Mouse (Mus musculus) kidney, postnatal 14 days (tissue): ENCODE measurements around the gene Apex2.

ENCODE experiments used
- DNase-seq: peaks from one replicate; pipeline ENCODE4 v3.0.0; 2022; ENCODE audit warnings: mixed read lengths

Gene Apex2

GRCm38 (mm10) chrX:150589696-150590095, at the start of gene Apex2:
TSS of gene Apex2 (minus strand) at chrX:150589868.
- DNase-seq: no peak

- no peak for DNase-seq
Observed at GRCm38 (mm10) chrX:150636421-150636820, 46.8 kb upstream of the Apex2 start.

- DNase-seq: no peak
Observed at GRCm38 (mm10) chrX:150598882-150599281, 9.2 kb upstream of the Apex2 start.

- DNase-seq: no peak
Observed at GRCm38 (mm10) chrX:150595016-150595760, 5.5 kb upstream of the Apex2 start.

GRCm38 (mm10) chrX:150594176-150594575, 4.5 kb upstream of the Apex2 start:
- DNase-seq: no peak

- no peak for DNase-seq
Observed at GRCm38 (mm10) chrX:150593266-150594035, 3.8 kb upstream of the Apex2 start.

GRCm38 (mm10) chrX:150588023-150588764, 1.5 kb downstream of the Apex2 start, which contains the start of gene Pfkfb1:
TSS of gene Pfkfb1 (plus strand) at chrX:150588229.
- peak; percentile 86 for DNase-seq

GRCm38 (mm10) chrX:150585116-150585515, 4.6 kb downstream of the Apex2 start:
- peak; percentile 33 for DNase-seq

- DNase-seq: no peak
Observed at GRCm38 (mm10) chrX:150581921-150582320, 7.7 kb downstream of the Apex2 start.

- DNase-seq: no peak
Observed at GRCm38 (mm10) chrX:150564644-150565357, 24.9 kb downstream of the Apex2 start.

- no peak for DNase-seq
Observed at GRCm38 (mm10) chrX:150554032-150554431, 35.6 kb downstream of the Apex2 start.

- no peak for DNase-seq
Observed at GRCm38 (mm10) chrX:150551986-150552385, 37.7 kb downstream of the Apex2 start.

- DNase-seq: no peak
Observed at GRCm38 (mm10) chrX:150549639-150550038, 40.0 kb downstream of the Apex2 start.

GRCm38 (mm10) chrX:150547239-150547638, 42.4 kb downstream of the Apex2 start, which contains the start of gene Alas2:
TSS of gene Alas2 (plus strand) at chrX:150547375.
- no peak for DNase-seq

GRCm38 (mm10) chrX:150541684-150542083, 48.0 kb downstream of the Apex2 start:
- no peak for DNase-seq

- no peak for DNase-seq
Observed at GRCm38 (mm10) chrX:150540111-150540510, 49.6 kb downstream of the Apex2 start.

- no peak for DNase-seq
Observed at GRCm38 (mm10) chrX:150516477-150516876, 73.2 kb downstream of the Apex2 start.

- no peak for DNase-seq
Observed at GRCm38 (mm10) chrX:150516015-150516414, 73.7 kb downstream of the Apex2 start.

GRCm38 (mm10) chrX:150514127-150514526, 75.5 kb downstream of the Apex2 start:
- DNase-seq: no peak

GRCm38 (mm10) chrX:150511274-150511673, 78.4 kb downstream of the Apex2 start:
- peak; percentile 5 for DNase-seq

GRCm38 (mm10) chrX:150510631-150511030, 79.0 kb downstream of the Apex2 start:
- DNase-seq: peak; percentile 46

- DNase-seq: no peak
Observed at GRCm38 (mm10) chrX:150508696-150509095, 81.0 kb downstream of the Apex2 start.
